ENCODE assay signal across 13 mouse cellular contexts in the genomic region with DNA sequence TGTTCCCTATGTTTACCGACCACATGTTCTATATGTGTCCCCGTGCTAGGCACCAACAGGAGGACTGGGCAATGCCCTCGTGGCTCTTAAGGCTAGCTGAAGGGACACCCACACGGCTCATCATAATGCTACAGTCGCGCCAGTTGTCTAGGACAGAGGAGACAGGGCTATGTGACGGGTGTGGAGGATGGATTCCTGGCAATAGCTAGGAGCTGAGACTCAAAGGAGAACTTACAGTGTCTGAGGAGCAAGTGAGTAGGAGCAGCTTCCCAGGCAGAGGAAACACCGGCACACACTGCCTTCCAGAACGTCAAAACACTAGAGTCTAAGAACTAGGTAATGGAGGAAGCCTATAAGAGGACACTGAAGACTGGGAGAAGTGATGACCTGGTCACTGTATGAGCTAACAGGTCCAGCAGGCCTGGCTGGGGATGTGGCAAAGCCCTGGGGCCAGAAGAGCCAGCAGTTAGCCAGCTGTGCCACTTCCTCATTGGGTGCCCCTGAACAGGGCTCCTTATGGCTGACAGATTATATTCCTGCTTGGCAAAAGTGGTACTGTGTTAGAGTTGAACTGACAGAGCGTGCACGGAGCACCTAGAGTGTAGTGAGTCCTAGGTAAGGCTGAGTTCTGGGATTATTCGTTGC. TPM values are rescaled to one million over a fixed set of nuclear protein-coding genes. Genes with fewer than 3 reads are reported as not detected.
A peak's percentile ranks its signal among the peaks of the same experiment; 100 is the strongest.
DNase-seq lines count a peak whose midpoint lies in the region; ATAC-seq and TF ChIP-seq lines count a peak whose summit lies in the region.
"Had no signal": no experiment of that assay in that cellular context is flagged by ENCODE, and none has a peak within 500 bp of the region (broad histone marks: within the 10 kb centered on the region; RNA-seq: fewer than 3 reads in every experiment).

No protein-coding gene starts in this region.

- DNase-seq in layer of hippocampus, adult 2 months (ENCODE audit: low spot score in 2 of 2) = no peak
- DNase-seq in layer of hippocampus, adult 11-12 months (ENCODE audit: low spot score) = no peak
- DNase-seq in thymus, postnatal 14 days = no peak
- no peak for DNase-seq in MN1 (ENCODE audit: low spot score)
- DNase-seq: gastrocnemius, postnatal 25 days; liver, embryonic 13.5 days had no signal

- peak overlapping the region; percentile 82 for H3K4me2 ChIP-seq in hindbrain, embryonic 13.5 days
- no peak overlapping the region for H3K4me2 ChIP-seq in myocyte (ENCODE audit: low read depth)

- H3K27me3 ChIP-seq in hindbrain, embryonic 13.5 days = 0 out of 2 replicates have a peak, but pooled peaks cover 6% of the 10 kb centered on the region
- no peaks in the 10 kb centered on the region for H3K27me3 ChIP-seq in myocyte (ENCODE audit: control insufficient read depth, insufficient read depth, insufficient read length)

- no peak for TF ChIP-seq CTCF in layer of hippocampus, adult 2 months (conservative IDR thresholded peaks at IDR 0.05)

- no peak for ATAC-seq in hindbrain, embryonic 13.5 days (ENCODE audit: low FRiP score)
- ATAC-seq: intestine, postnatal 0 days had no signal

- peak overlapping the region; percentile 89 for H3K4me3 ChIP-seq in layer of hippocampus, adult 2 months
- H3K4me3 ChIP-seq in brown adipose tissue, adult 24 weeks (ENCODE audit: insufficient read depth, low read depth, low read length) = 0 out of 2 replicates have a peak overlapping the region, but pooled peaks have one; percentile 7
- H3K4me3 ChIP-seq in hindbrain, embryonic 13.5 days = peak overlapping the region; percentile 86
- H3K4me3 ChIP-seq in myocyte = peak overlapping the region; percentile 69
- H3K4me3 ChIP-seq: erythroblast, embryonic 14.5 days; liver, embryonic 13.5 days had no signal

- H3ac ChIP-seq in myocyte (ENCODE audit: control insufficient read depth, insufficient read length) = no peak overlapping the region

- H3K4me1 ChIP-seq in brown adipose tissue, adult 24 weeks (ENCODE audit: control insufficient read depth, insufficient read depth, insufficient read length, low read length) = peaks cover 8% of the 10 kb centered on the region
- peaks cover 60% of the 10 kb centered on the region for H3K4me1 ChIP-seq in hindbrain, embryonic 13.5 days (replicated peaks)

- H3K27ac ChIP-seq in layer of hippocampus, adult 2 months = peak overlapping the region; percentile 91; the same call in 1 of the 2 replicates
- no peak overlapping the region for H3K27ac ChIP-seq in brown adipose tissue, adult 24 weeks (replicated peaks; ENCODE audit: low read depth, low read length)
- no peak overlapping the region for H3K27ac ChIP-seq in hindbrain, embryonic 13.5 days
- H3K27ac ChIP-seq: heart, embryonic 15.5 days; liver, embryonic 13.5 days had no signal

- no peak for TF ChIP-seq POLR2A in myocyte (IDR thresholded peaks at IDR 0.05; ENCODE audit: insufficient read length, low read depth)

- H3K79me2 ChIP-seq in myocyte (ENCODE audit: control insufficient read depth, insufficient read depth) = peaks cover 31% of the 10 kb centered on the region

- no peaks in the 10 kb centered on the region for H3K9me3 ChIP-seq in hindbrain, embryonic 13.5 days
- H3K9me3 ChIP-seq: heart, embryonic 15.5 days; liver, embryonic 13.5 days had no signal

- H3K9ac ChIP-seq in hindbrain, embryonic 13.5 days = peak overlapping the region; percentile 93
- H3K9ac ChIP-seq: heart, embryonic 15.5 days; liver, embryonic 13.5 days had no signal

- no peaks in the 10 kb centered on the region for H3K36me3 ChIP-seq in hindbrain, embryonic 13.5 days
- H3K36me3 ChIP-seq in myocyte (ENCODE audit: control insufficient read depth, insufficient read depth) = no peaks in the 10 kb centered on the region
- H3K36me3 ChIP-seq: heart, embryonic 15.5 days; liver, embryonic 13.5 days had no signal

- 84% methylated on average over 12 of the region's 12 CpGs for WGBS in hindbrain, embryonic 13.5 days

TF ChIP-seq in myocyte, 11 proteins besides CTCF, POLR2A, EP300 and RAD21:
- TF ChIP-seq MYOG (IDR thresholded peaks at IDR 0.05; ENCODE audit: control insufficient read depth in 1 of 3, insufficient read depth in 1 of 3, insufficient read length in 2 of 3, low read depth in 2 of 3) = no peak
- TF ChIP-seq REST (IDR thresholded peaks at IDR 0.05; ENCODE audit: insufficient read depth, insufficient read length) = no peak
- TF ChIP-seq CEBPB (IDR thresholded peaks at IDR 0.05; ENCODE audit: insufficient read depth, poor library complexity, severe bottlenecking) = no peak
- no peak for TF ChIP-seq SRF (IDR thresholded peaks at IDR 0.05; ENCODE audit: control insufficient read depth, insufficient read length, low read depth)
- TF ChIP-seq TCF3 (IDR thresholded peaks at IDR 0.05; ENCODE audit: insufficient read length, low read depth) = no peak
- no peak for TF ChIP-seq E2F4 (IDR thresholded peaks at IDR 0.05; ENCODE audit: insufficient read depth)
- TF ChIP-seq MYOD1 (IDR thresholded peaks at IDR 0.05; ENCODE audit: control insufficient read depth in 1 of 3, insufficient read length in 2 of 3, low read depth in 2 of 3) = no peak
- no peak for TF ChIP-seq USF1 (IDR thresholded peaks at IDR 0.05; ENCODE audit: low read depth)
- TF ChIP-seq TCF12 (IDR thresholded peaks at IDR 0.05; ENCODE audit: insufficient read depth, poor library complexity, severe bottlenecking) = no peak
- TF ChIP-seq POLR2AphosphoS2 (IDR thresholded peaks at IDR 0.05; ENCODE audit: insufficient read length, low read depth) = no peak
- TF ChIP-seq MAX (IDR thresholded peaks at IDR 0.05; ENCODE audit: low read depth) = no peak

RNA-seq across cellular contexts. Expression of a gene that starts 2.7 kb away (rescaled TPM):
- total RNA-seq in layer of hippocampus, adult 2 months (2021) = 10 to 100 TPM; 85.0 to 95.0 TPM
- polyA plus RNA-seq in brown adipose tissue, adult 24 weeks (2012; ENCODE audit: insufficient read depth, insufficient read length, missing spikeins) = 13.6 and 16.3 TPM in 2 replicates
- polyA plus RNA-seq in hindbrain, embryonic 13.5 days (2015; fragmentation: Nextera tagmentation; extraction: Ambion mirVana) = 17.7 and 18.4 TPM in 2 replicates
- 44.0 TPM for polyA plus RNA-seq in myocyte (2012; fragmentation: generic; extraction: Trizol)

RNA-seq across cellular contexts. Expression of a gene that starts 31.3 kb away (rescaled TPM):
- total RNA-seq in layer of hippocampus, adult 2 months (2021) = not detected
- polyA plus RNA-seq in brown adipose tissue, adult 24 weeks (2012; ENCODE audit: insufficient read depth, insufficient read length, missing spikeins) = not detected in 2 replicates
- polyA plus RNA-seq in hindbrain, embryonic 13.5 days (2015; fragmentation: Nextera tagmentation; extraction: Ambion mirVana) = 0.26 and 0.66 TPM in 2 replicates
- polyA plus RNA-seq in myocyte (2012; fragmentation: generic; extraction: Trizol) = not detected
- total RNA-seq: gastrocnemius, postnatal 25 days; megakaryocyte progenitor cell, adult 5-6 weeks had no signal
- polyA plus RNA-seq: erythroblast, embryonic 14.5 days; liver, embryonic 13.5 days had no signal

RNA-seq across cellular contexts. Expression of a gene that starts 43.1 kb away (rescaled TPM):
- total RNA-seq in layer of hippocampus, adult 2 months (2021) = 10 to 100 TPM; 26.9 to 35.9 TPM
- polyA plus RNA-seq in brown adipose tissue, adult 24 weeks (2012; ENCODE audit: insufficient read depth, insufficient read length, missing spikeins) = 6.0 and 7.3 TPM in 2 replicates
- 26.7 and 30.4 TPM in 2 replicates for polyA plus RNA-seq in hindbrain, embryonic 13.5 days (2015; fragmentation: Nextera tagmentation; extraction: Ambion mirVana)
- 16.0 TPM for polyA plus RNA-seq in myocyte (2012; fragmentation: generic; extraction: Trizol)

Comparison
In these comparisons a context has a peak if more than half of its experiments do, and no peak if none do; other contexts are left out.
1. H3K4me3 ChIP-seq: peak in every context shown above with its lines; median percentile 89 in layer of hippocampus, adult 2 months; 86 in hindbrain, embryonic 13.5 days; 69 in myocyte; 7 in brown adipose tissue, adult 24 weeks.